Mouse (Mus musculus) cerebellum, adult 2 months (tissue): Measurements from ENCODE around the gene Rock2.

Source experiments
- CTCF ChIP-seq: fragments of 200-500 bp; IDR thresholded peaks from 2 replicates; pipeline ENCODE4 v1.5.1; 2011; ENCODE audit warnings: low read depth, mild to moderate bottlenecking, control low read depth, low read length, moderate library complexity, borderline replicate concordance; ENCODE audit not compliant: insufficient read depth
- POLR2A ChIP-seq: fragments of 200-500 bp; IDR thresholded peaks from 2 replicates; pipeline ENCODE4 v1.6.1; 2011; ENCODE audit warnings: low read length, control low read depth, borderline replicate concordance; ENCODE audit not compliant: insufficient read depth

GRCm38 (mm10) chr12:16860961-16861360 lies 33.7 kb upstream of the Rock2 start:
- TF ChIP-seq CTCF (no peak), POLR2A (no peak)
